Mouse (Mus musculus): ENCODE results near the gene P4ha2. TPM values are rescaled to one million over a fixed set of nuclear protein-coding genes. Genes with fewer than 3 reads are reported as not detected.
A peak's percentile ranks its signal among the peaks of the same experiment; 100 is the strongest.
"Not testable (repeated sequence)": the region's sequence is repeated elsewhere in the genome, so short reads cannot be mapped to it uniquely, and the experiment has no call there.

P4ha2 gene
- total RNA-seq, 2 experiments from 2014 or later = 0.15 to 0.21 TPM

DNA sequence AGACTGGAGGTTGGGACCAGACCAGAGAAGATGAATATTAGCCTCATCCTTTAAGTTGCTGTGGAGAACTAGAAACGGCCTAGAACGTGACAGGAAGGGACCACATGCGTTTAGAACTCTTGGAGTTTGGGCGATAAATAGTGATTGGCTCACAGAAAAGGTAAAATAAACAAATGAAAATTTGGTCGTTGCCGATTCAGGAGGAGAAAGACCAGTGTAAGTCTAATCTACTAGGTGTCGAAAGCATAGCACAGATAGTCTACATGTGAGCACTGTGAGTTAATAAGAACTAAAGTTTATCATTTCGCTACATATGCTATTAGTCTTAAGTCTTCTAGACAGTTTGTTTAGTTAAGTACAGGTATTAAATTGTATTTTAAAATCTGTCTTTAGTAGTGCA lies 30.1 kb downstream of the P4ha2 start:
- ATAC-seq (replicated peaks; ENCODE audit: poor library complexity) = no peak

GRCm38 (mm10) chr11:54130721-54131120 lies 30.8 kb downstream of the P4ha2 start:
- no peak for ATAC-seq (replicated peaks; ENCODE audit: poor library complexity)

DNA sequence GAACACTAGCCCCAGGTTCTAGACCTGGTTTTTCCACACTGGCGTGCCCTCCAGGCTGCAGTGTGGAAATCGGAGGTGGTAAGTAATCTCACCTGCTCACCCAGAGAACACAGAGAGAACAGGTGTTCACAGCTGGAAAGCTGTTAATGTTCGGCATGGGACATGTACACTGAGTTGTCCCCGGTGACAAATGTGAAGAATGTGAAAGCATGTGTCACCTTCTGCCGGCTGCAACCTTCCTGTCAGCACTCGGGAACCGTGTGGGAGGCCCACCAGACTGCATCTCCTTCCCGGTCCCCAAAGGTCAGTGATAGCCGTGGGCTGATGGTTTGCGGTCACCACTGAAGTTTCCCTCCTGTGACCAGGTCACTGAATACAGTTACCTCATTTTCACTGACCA lies 32.4 kb downstream of the P4ha2 start:
- no peak for ATAC-seq (replicated peaks; ENCODE audit: poor library complexity)

DNA sequence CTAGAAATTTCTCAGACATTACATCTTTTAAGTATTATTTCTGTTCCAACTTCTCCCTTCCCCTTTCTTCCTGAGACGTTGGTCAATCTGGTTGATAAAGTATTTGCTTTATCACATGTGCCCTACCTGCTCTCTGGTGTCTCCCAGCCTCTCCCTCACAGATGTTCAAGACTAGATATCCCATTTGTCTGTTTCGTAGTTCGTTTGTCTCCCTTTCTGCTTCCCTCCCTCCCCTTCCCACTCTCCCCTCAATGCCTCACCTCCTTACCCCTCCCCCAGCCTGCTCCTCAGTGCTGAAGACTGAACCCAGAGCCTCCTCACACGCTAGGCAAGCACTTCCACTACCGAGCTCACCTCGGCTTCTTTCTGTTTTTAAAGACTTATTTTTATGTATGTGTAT lies 35.0 kb downstream of the P4ha2 start:
- peak; percentile 91 for ATAC-seq (replicated peaks; ENCODE audit: poor library complexity)

DNA sequence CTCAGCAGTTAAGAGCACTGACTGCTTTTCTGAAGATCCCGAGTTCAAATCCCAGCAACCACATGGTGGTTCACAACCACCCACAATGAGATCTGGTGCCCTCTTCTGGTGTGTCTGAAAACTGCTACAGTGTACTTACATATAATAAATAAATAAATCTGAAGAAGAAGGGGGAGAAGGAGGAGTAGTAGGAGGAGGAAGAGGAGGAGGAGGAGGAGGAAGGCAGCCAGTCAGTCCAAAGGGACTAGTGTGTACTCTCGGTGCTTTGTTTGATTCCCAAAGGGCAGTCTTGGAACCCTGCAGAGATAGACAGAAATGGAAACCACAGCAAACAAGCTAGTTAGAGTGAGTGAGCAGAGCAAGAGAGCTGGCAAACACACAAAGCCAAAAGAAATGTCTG lies 40.3 kb downstream of the P4ha2 start:
- ATAC-seq (replicated peaks; ENCODE audit: poor library complexity) = not testable (repeated sequence)

GRCm38 (mm10) chr11:54141200-54141971 lies 41.5 kb downstream of the P4ha2 start:
- ATAC-seq (replicated peaks; ENCODE audit: poor library complexity) = no peak

GRCm38 (mm10) chr11:54144886-54145285 lies 45.0 kb downstream of the P4ha2 start:
- peak; percentile 68 for ATAC-seq (replicated peaks; ENCODE audit: poor library complexity)

- ATAC-seq (replicated peaks; ENCODE audit: poor library complexity) = no peak
Observed at GRCm38 (mm10) chr11:54145990-54146389, 46.1 kb downstream of the P4ha2 start.

DNA sequence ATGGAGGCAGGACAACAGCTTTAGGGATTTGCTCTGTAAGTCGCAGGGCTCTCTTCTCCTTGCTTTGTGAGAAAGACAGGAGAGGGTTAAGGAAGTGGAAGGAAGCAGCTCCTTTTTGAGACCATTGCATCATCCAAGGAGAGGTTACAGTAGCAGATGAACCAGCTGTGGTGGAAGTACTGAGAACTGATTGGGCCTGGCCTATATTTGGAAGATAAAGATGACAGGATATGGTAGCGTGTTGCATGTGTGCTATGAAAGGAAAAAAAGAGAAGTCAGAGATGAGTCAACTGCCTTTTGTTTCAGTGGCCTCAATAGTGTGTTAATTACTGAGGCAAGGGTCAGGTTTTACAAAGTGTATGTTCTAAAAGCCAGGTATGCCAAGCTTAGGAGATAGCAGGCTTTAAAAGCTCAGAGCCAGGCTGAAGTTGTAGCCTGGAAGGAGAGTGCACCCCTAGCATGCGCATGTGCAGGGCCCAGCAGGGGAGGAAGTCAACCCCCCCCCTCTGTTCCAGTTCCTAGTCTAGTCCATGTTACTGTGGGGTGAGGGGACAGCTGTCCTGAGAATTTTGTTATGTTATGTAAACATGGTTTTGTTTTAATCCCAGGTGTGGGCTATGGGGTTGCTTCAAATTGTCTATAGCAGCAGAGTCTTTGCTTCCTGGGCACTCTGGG lies 50.0 kb downstream of the P4ha2 start:
- peak; percentile 91 for ATAC-seq (replicated peaks; ENCODE audit: poor library complexity)

- no peak for ATAC-seq (replicated peaks; ENCODE audit: poor library complexity)
Observed at GRCm38 (mm10) chr11:54151141-54151540, 51.2 kb downstream of the P4ha2 start.

GRCm38 (mm10) chr11:54152957-54153356 lies 53.1 kb downstream of the P4ha2 start:
- ATAC-seq (replicated peaks; ENCODE audit: poor library complexity) = no peak

DNA sequence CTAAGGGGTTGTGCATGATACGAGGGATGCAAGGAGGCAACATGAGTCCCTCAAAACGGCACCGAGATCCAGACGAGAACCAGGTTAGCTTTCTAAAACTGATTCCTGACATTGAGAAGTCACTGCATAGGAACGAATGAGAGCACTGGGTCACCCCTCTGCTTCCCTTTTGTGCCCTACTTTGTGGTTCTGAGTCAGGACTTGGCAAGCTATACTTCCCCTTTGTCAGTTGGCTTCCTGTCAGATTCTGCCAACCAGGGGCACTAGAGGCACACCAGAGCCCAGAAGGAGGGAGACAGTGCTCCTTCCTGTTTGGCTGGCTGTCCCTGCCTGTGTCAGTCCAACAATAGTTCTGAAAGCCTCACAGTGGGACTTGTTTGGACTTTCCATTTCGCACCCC lies 56.0 kb downstream of the P4ha2 start:
- ATAC-seq (replicated peaks; ENCODE audit: poor library complexity) = peak; percentile 97

GRCm38 (mm10) chr11:54156504-54156903 lies 56.6 kb downstream of the P4ha2 start:
- ATAC-seq (replicated peaks; ENCODE audit: poor library complexity) = no peak

DNA sequence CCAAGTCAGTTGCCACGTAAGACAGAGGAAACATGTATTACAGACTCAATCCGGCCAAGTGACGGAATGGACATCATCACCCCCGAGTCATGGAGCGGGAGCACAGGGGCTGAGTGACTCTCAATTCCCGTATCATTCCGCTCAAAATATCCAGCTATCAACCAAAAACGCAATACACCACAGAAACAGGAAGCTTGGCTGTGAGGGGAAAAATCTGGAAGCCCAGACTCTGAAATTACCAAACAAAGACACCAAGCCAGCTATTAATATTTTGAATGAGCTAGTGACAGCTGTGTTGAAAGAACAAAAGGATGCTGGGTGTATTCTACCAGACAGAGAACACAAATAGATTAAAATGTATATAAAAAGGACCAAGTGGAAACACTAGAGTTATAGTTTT lies 57.7 kb downstream of the P4ha2 start:
- ATAC-seq (replicated peaks; ENCODE audit: poor library complexity) = no peak

- ATAC-seq (replicated peaks; ENCODE audit: poor library complexity) = no peak
Observed at GRCm38 (mm10) chr11:54160435-54160834, 60.5 kb downstream of the P4ha2 start.

GRCm38 (mm10) chr11:54160920-54161319 lies 61.0 kb downstream of the P4ha2 start:
- ATAC-seq (replicated peaks; ENCODE audit: poor library complexity) = peak; percentile 47; the same call in 1 of the 2 replicates

DNA sequence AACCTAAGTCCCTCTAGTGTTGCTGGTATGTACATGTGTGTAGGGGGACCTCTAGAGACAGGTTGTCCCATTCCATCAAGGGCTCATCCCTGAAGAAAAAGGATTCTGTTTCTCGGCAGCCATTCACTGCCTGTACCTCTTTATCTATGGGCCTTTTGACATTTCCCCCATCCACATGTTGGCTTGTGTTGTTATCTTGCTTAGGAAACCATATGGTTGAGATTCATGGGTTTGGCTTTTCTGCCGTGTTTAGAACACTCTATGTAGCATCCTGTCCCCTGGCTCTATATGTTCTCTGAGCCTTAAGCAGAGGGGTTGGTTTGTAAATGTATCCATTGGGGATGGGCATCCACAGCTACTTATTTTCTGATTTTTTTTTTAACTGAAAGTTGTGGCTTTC lies 61.6 kb downstream of the P4ha2 start:
- no peak for ATAC-seq (replicated peaks; ENCODE audit: poor library complexity)

GRCm38 (mm10) chr11:54162968-54163367 lies 63.1 kb downstream of the P4ha2 start:
- ATAC-seq (replicated peaks; ENCODE audit: poor library complexity) = no peak

DNA sequence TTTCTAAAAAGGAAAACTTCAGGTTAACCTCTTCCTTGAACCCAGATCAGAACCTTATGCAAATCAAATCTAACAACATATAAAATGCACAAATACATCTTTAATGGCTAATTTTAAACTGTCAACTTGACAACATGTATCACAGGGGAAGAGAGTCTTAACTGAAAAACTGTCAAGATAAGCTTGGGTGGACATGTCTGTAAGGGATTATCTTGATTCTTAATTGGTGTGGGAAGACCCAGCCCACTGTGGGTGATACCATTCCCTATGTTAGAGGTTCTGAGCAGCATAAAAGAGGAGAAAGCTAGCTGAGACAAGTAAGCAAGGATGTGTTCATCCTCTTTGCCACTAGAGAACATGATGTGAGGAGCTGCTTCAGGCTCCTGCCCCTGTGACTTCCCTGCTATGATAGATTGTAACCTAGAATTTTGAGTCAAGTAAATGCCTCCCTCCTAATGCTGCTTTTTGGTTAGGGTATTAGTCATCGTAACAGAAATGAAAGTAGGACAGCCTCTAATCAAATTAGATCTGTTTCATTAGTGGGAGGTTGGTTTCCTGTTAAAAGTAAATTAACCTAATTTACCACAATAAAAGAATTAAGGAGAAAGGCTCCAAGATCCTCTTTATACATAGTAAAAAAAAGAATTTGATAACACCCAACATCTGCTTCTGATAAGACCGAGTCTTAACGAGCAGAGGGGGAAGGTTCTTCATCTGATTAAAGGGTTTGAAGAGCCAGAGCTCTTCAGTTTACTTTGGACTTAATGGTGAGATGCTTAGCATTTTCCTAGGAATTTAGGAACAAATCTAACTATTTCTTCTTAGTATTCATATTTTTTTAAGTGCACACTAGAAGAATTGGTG lies 69.8 kb downstream of the P4ha2 start:
- no peak for ATAC-seq (replicated peaks; ENCODE audit: poor library complexity)

- ATAC-seq (replicated peaks; ENCODE audit: poor library complexity) = 0 out of 2 replicates have a peak, but pooled peaks have one; percentile 17
Observed at GRCm38 (mm10) chr11:54171175-54171574, 71.3 kb downstream of the P4ha2 start.

DNA sequence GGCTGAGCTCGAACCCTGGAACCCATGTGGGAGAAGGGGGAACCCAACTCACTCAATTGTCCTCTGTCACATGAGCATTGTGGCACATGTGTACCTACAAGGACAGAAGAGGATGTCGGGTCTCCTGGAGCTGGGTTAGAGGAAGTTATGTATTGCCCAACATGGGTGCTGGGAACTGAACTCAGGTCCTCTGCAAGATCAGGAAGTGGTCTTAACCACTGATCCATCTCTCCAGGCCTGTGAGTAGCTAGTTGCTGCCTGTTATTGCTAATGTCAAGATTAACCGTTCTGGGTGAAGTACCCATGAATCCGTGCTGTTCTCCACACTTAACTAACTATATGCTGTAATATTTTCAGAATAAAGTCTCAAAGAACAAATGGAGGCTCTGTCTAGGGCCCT lies 74.3 kb downstream of the P4ha2 start:
- ATAC-seq (replicated peaks; ENCODE audit: poor library complexity) = no peak
